Mouse (Mus musculus) limb, embryonic 14.5 days (tissue): Measurements from ENCODE around the gene Lin7a. TPM values are rescaled to one million over a fixed set of nuclear protein-coding genes. Genes with fewer than 3 reads are reported as not detected.

Experiments used
- ATAC-seq: fragments of 200-750 bp; cut with Nextera tagmentation; 2 replicates; pipeline ENCODE4 v1.8.0; 2017; ENCODE audit warnings: low read depth, moderate number of reproducible peaks, moderate TSS enrichment; ENCODE audit not compliant: low FRiP score
- DNase-seq: peaks from one replicate; pipeline ENCODE4 v3.0.0-alpha.2; 2015; ENCODE audit warnings: low spot score
- H3K27ac ChIP-seq: fragments of 300-500 bp; sonication (generic); replicated peaks from 2 replicates; pipeline ENCODE4 v1.5.1; 2014; ENCODE audit warnings: low read depth, mild to moderate bottlenecking, low read length, moderate library complexity, mixed read lengths
- H3K27me3 ChIP-seq: fragments of 300-500 bp; sonication (generic); 2 replicates; pipeline ENCODE4 v1.6.1; 2014; ENCODE audit warnings: low read length, mixed read lengths; ENCODE audit not compliant: control insufficient read depth, insufficient read depth
- H3K36me3 ChIP-seq: fragments of 300-500 bp; sonication (generic); 2 replicates; pipeline ENCODE4 v1.6.1; 2014; ENCODE audit warnings: mild to moderate bottlenecking, low read length, moderate library complexity, mixed read lengths; ENCODE audit not compliant: control insufficient read depth, insufficient read depth
- H3K4me1 ChIP-seq: fragments of 300-500 bp; sonication (generic); 2 replicates; pipeline ENCODE4 v1.6.1; 2014; ENCODE audit warnings: antibody characterized with exemption, low read length, mixed read lengths; ENCODE audit not compliant: control insufficient read depth, insufficient read depth
- H3K4me2 ChIP-seq: fragments of 300-500 bp; sonication (generic); replicated peaks from 2 replicates; pipeline ENCODE4 v1.6.1; 2014; ENCODE audit warnings: low read depth, mild to moderate bottlenecking, low read length, moderate library complexity; ENCODE audit not compliant: severe bottlenecking
- H3K4me3 ChIP-seq: fragments of 300-500 bp; sonication (generic); replicated peaks from 2 replicates; pipeline ENCODE4 v1.5.1; 2014; ENCODE audit warnings: low read length
- H3K9ac ChIP-seq: fragments of 300-500 bp; sonication (generic); 2 replicates; pipeline ENCODE4 v1.6.1; 2014; ENCODE audit warnings: mild to moderate bottlenecking, low read depth, low read length, moderate library complexity; ENCODE audit not compliant: severe bottlenecking
- H3K9me3 ChIP-seq: fragments of 300-500 bp; sonication (generic); 2 replicates; pipeline ENCODE4 v1.6.1; 2016; ENCODE audit warnings: low read length; ENCODE audit not compliant: control insufficient read depth
- POLR2A ChIP-seq: fragments of 200-500 bp; IDR thresholded peaks from 2 replicates; pipeline ENCODE4 v1.8.0; 2012; ENCODE audit warnings: inconsistent platforms, mild to moderate bottlenecking, moderate library complexity, borderline replicate concordance; ENCODE audit not compliant: insufficient read depth, insufficient read length; ENCODE audit errors: extremely low read depth
- WGBS: fragments of 180-500 bp; shearing (Covaris S2); extraction: QIAGEN DNeasy Blood & Tissue Kit; methylation state at CpG from one replicate; pipeline ENCODE4 v1.1.7; 2014; 5-methylcytosine and 5-hydroxymethylcytosine counted together
- polyA plus RNA-seq, 2 experiments: library from polyadenylated mRNA; depleted of rRNA in 1 of 2; stranded (reverse) in 1 of 2; unstranded in 1 of 2; fragments of >200 nt; fragmentation: Nextera tagmentation in 1 of 2; extraction: Ambion mirVana in 1 of 2; gene quantifications; 2 replicates each; pipeline versions ENCODE4 v1.2.1 to v1.2.3; 2012 to 2014

Gene Lin7a
- polyA plus RNA-seq, 2 experiments: 2.6 to 5.2 TPM

GRCm38 (mm10) chr10:107313395-107313794 is 41.9 kb downstream of the Lin7a start:
- Histone ChIP-seq H3K4me1 (no peaks in the 10 kb centered on the region), H3K9me3 (no peaks in the 10 kb centered on the region), H3K4me3 (no peak overlapping the region), H3K27ac (no peak overlapping the region), H3K9ac (no peak overlapping the region), H3K27me3 (no peaks in the 10 kb centered on the region), H3K36me3 (no peaks in the 10 kb centered on the region), H3K4me2 (no peak overlapping the region)
- no peak for TF ChIP-seq POLR2A
- 36% methylated on average over 3 of the region's 3 CpGs for whole genome bisulfite sequencing
- DNase-seq (no peak), ATAC-seq (no peak)

GRCm38 (mm10) chr10:107315251-107315650 is 43.8 kb downstream of the Lin7a start:
- Histone ChIP-seq H3K4me1 (no peaks in the 10 kb centered on the region), H3K4me2 (no peak overlapping the region), H3K36me3 (no peaks in the 10 kb centered on the region), H3K9me3 (no peaks in the 10 kb centered on the region), H3K4me3 (no peak overlapping the region), H3K27ac (no peak overlapping the region), H3K27me3 (no peaks in the 10 kb centered on the region), H3K9ac (no peak overlapping the region)
- no peak for TF ChIP-seq POLR2A
- ATAC-seq (no peak), DNase-seq (no peak)

- no peaks in the 10 kb centered on the region for H3K36me3 ChIP-seq
- TF ChIP-seq POLR2A: no peak
- no peaks in the 10 kb centered on the region for H3K4me1 ChIP-seq
- DNase-seq (no peak), ATAC-seq (no peak)
- no peak overlapping the region for H3K4me2 ChIP-seq
- H3K27ac ChIP-seq: no peak overlapping the region
- no peaks in the 10 kb centered on the region for H3K9me3 ChIP-seq
- no peak overlapping the region for H3K9ac ChIP-seq
- no peak overlapping the region for H3K4me3 ChIP-seq
- WGBS: 71% methylated on average over 5 of the region's 5 CpGs
- H3K27me3 ChIP-seq: no peaks in the 10 kb centered on the region
Observed at GRCm38 (mm10) chr10:107315681-107316080, 44.2 kb downstream of the Lin7a start.

GRCm38 (mm10) chr10:107316100-107316499 is 44.6 kb downstream of the Lin7a start:
- no peaks in the 10 kb centered on the region for H3K36me3 ChIP-seq
- 79% methylated on average over 2 of the region's 2 CpGs for WGBS
- no peaks in the 10 kb centered on the region for H3K4me1 ChIP-seq
- no peak overlapping the region for H3K27ac ChIP-seq
- no peak overlapping the region for H3K4me2 ChIP-seq
- H3K4me3 ChIP-seq: no peak overlapping the region
- no peak overlapping the region for H3K9ac ChIP-seq
- DNase-seq: no peak
- no peak for ATAC-seq
- no peak for TF ChIP-seq POLR2A
- no peaks in the 10 kb centered on the region for H3K9me3 ChIP-seq
- no peaks in the 10 kb centered on the region for H3K27me3 ChIP-seq

DNA sequence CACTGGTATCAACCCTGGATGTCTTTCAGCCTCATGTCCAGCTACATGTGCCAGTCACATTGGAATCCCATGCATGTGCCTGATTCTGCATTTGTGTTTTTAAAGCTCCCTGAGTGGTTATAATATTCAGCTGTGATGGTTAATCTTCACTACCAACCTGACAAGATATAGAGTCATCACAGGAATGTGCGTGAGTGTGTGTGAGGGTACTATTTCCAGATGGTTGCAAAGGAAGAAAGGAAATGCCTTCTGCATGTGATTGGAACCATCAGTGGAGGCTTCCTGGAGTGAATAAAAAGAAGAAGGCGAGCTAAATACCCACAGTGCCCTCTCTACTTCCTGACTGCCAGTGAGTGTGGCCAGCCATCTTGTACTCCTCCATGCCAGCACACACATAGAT is 48.2 kb downstream of the Lin7a start:
- Histone ChIP-seq H3K9ac (no peak overlapping the region), H3K27me3 (no peaks in the 10 kb centered on the region), H3K4me3 (no peak overlapping the region), H3K4me2 (no peak overlapping the region), H3K36me3 (no peaks in the 10 kb centered on the region), H3K27ac (no peak overlapping the region), H3K4me1 (no peaks in the 10 kb centered on the region), H3K9me3 (no peaks in the 10 kb centered on the region)
- no peak for ATAC-seq
- TF ChIP-seq POLR2A: no peak
- 66% methylated on average over 2 of the region's 2 CpGs for WGBS
- no peak for DNase-seq

GRCm38 (mm10) chr10:107323865-107324264 is 52.4 kb downstream of the Lin7a start:
- H3K36me3 ChIP-seq: no peaks in the 10 kb centered on the region
- no peak overlapping the region for H3K4me2 ChIP-seq
- no peak overlapping the region for H3K27ac ChIP-seq
- WGBS: 89% methylated on average over 7 of the region's 7 CpGs
- ATAC-seq (no peak), DNase-seq (no peak)
- H3K9ac ChIP-seq: no peak overlapping the region
- H3K27me3 ChIP-seq: no peaks in the 10 kb centered on the region
- TF ChIP-seq POLR2A: no peak
- no peak overlapping the region for H3K4me3 ChIP-seq
- H3K4me1 ChIP-seq: no peaks in the 10 kb centered on the region
- no peaks in the 10 kb centered on the region for H3K9me3 ChIP-seq
